Mouse (Mus musculus): ENCODE data around the gene Rgs3.

DNA sequence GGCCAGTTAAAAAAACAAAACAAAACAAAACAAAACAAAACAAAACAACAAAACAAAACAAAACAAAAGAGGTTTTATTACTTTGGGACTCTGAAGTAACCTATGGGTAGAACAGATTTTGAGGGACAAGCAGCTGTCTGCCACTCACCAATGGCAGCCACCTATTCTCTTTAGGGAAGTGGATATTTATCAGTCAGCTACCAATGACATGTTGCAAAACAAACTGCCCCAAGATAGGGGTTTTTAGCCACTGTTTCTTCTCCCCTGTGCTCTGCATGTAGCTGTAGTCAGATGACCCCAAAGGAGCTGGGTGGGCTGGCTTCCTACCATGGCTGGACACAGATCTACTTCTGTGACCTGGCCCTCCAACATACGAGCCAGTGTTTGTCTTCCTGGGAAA lies 149.3 kb downstream of the Rgs3 start:
- TF ChIP-seq CTCF (IDR thresholded peaks at IDR 0.05; ENCODE audit: low read depth, low read length) (no peak), POLR2A (IDR thresholded peaks at IDR 0.05; ENCODE audit: borderline replicate concordance, low read depth, low read length) (no peak)
